Mouse (Mus musculus) myocyte (in vitro differentiated cells): Measurements from ENCODE around the gene Slu7.

Experiments
- CEBPB ChIP-seq: IDR thresholded peaks from 2 replicates; pipeline ENCODE4 v1.6.1; 2011; ENCODE audit warnings: mild to moderate bottlenecking, moderate library complexity; ENCODE audit not compliant: poor library complexity, insufficient read depth, severe bottlenecking
- E2F4 ChIP-seq: IDR thresholded peaks from one replicate; pipeline ENCODE4 v1.6.1; 2011; ENCODE audit warnings: mild to moderate bottlenecking, control low read depth, moderate library complexity; ENCODE audit not compliant: insufficient read depth
- MAX ChIP-seq: IDR thresholded peaks from one replicate; pipeline ENCODE4 v1.6.1; 2011; ENCODE audit warnings: low read depth, mild to moderate bottlenecking, control low read depth
- MYOD1 ChIP-seq, 3 experiments: IDR thresholded peaks; one replicate each; pipeline ENCODE4 v1.6.1; 2011; ENCODE audit warnings: control low read depth in 2 of 3, low read depth in 2 of 3, mild to moderate bottlenecking in 2 of 3, moderate library complexity in 1 of 3; ENCODE audit not compliant: insufficient read length in 2 of 3, control insufficient read depth in 1 of 3
- MYOG ChIP-seq, 3 experiments: IDR thresholded peaks; one replicate each; pipeline ENCODE4 v1.6.1; 2011; ENCODE audit warnings: control low read depth in 2 of 3, low read depth in 2 of 3, mild to moderate bottlenecking in 2 of 3; ENCODE audit not compliant: insufficient read length in 2 of 3, control insufficient read depth in 1 of 3, insufficient read depth in 1 of 3
- POLR2A ChIP-seq: IDR thresholded peaks from one replicate; pipeline ENCODE4 v1.6.1; 2011; ENCODE audit warnings: low read depth, mild to moderate bottlenecking, control low read depth, moderate library complexity; ENCODE audit not compliant: insufficient read length
- POLR2AphosphoS2 ChIP-seq: IDR thresholded peaks from one replicate; pipeline ENCODE4 v1.6.1; 2011; ENCODE audit warnings: low read depth, control low read depth; ENCODE audit not compliant: insufficient read length
- REST ChIP-seq: IDR thresholded peaks from one replicate; pipeline ENCODE4 v1.6.1; 2011; ENCODE audit warnings: mild to moderate bottlenecking, control low read depth, moderate library complexity; ENCODE audit not compliant: insufficient read depth, insufficient read length
- SRF ChIP-seq: IDR thresholded peaks from one replicate; pipeline ENCODE4 v1.6.1; 2011; ENCODE audit warnings: low read depth; ENCODE audit not compliant: control insufficient read depth, insufficient read length
- TCF12 ChIP-seq: IDR thresholded peaks from one replicate; pipeline ENCODE4 v1.6.1; 2011; ENCODE audit warnings: mild to moderate bottlenecking, control low read depth; ENCODE audit not compliant: poor library complexity, insufficient read depth, severe bottlenecking
- USF1 ChIP-seq: IDR thresholded peaks from one replicate; pipeline ENCODE4 v1.6.1; 2011; ENCODE audit warnings: low read depth, mild to moderate bottlenecking, control low read depth, moderate library complexity

DNA sequence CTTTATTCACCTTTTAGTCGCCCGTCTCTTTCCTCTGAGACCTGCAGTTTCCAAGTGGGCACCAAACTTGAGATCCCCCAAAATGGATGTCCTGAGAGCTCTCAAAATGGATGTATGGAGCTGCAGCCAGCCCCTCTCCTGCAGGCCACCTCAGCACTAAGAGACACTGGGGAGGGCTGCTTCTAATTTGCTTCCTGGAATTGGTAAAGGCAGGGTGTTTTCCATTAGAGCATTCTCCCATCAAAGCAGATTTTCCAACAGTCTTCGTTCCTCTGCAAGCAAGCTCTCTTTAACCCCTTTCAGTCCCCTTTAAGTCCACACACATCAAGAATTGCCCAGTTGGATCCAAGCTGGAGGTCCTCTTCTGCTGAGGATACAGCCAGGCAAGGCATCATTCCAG is 45.8 kb downstream of the Slu7 start:
- TF ChIP-seq POLR2A = no peak
- no peak for TF ChIP-seq TCF12
- TF ChIP-seq MAX = no peak
- TF ChIP-seq POLR2AphosphoS2 = no peak
- TF ChIP-seq USF1 = no peak
- no peak for TF ChIP-seq MYOG (IDR thresholded peaks at IDR 0.05; ENCODE audit: control insufficient read depth in 1 of 3, insufficient read depth in 1 of 3, insufficient read length in 2 of 3, low read depth in 2 of 3)
- no peak for TF ChIP-seq CEBPB
- no peak for TF ChIP-seq SRF
- TF ChIP-seq MYOD1 (IDR thresholded peaks at IDR 0.05; ENCODE audit: control insufficient read depth in 1 of 3, insufficient read length in 2 of 3, low read depth in 2 of 3) = no peak
- no peak for TF ChIP-seq REST
- TF ChIP-seq E2F4 = no peak
